ENCODE assay signal across 25 mouse cellular contexts in the genomic region with DNA sequence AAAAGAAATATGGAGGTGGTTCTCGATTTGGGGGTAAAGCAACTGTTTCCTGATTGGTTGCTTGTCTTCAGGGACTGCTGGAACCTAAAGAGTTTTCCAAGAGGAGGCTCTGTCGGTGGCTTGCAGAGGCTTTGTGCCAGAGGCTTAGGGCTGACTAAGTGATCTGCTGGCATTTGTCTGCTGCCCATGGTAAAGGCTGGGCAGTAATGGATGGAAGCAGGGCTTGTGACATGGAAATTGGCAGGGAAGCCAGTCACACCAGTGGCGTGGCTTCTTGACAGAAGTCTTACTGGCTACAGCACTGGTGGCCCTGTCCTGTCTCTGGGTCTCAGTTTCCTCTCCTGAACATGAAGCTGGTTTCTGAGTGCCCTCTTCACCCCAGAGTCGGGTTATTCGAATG.
"Had no signal": no experiment of that assay in that cellular context is flagged by ENCODE, and none has a peak within 500 bp of the region (broad histone marks: within the 10 kb centered on the region; RNA-seq: fewer than 3 reads in every experiment).

No protein-coding gene starts in this region.

- H3K9me3 ChIP-seq: heart, embryonic 10.5 days; heart, embryonic 13.5 days; heart, embryonic 15.5 days; hindbrain, embryonic 13.5 days; hindbrain, embryonic 15.5 days; kidney, embryonic 15.5 days; limb, embryonic 13.5 days; limb, embryonic 15.5 days; liver, embryonic 12.5 days had no signal

- H3K27ac ChIP-seq: heart, embryonic 13.5 days; heart, embryonic 15.5 days; hindbrain, embryonic 13.5 days; hindbrain, embryonic 15.5 days; hindbrain, postnatal 0 days; kidney, embryonic 15.5 days; kidney, postnatal 0 days; limb, embryonic 13.5 days; limb, embryonic 15.5 days; liver, embryonic 12.5 days; liver, embryonic 14.5 days had no signal

- H3K4me2 ChIP-seq: heart, embryonic 13.5 days; heart, embryonic 15.5 days; hindbrain, embryonic 13.5 days; hindbrain, embryonic 15.5 days; kidney, embryonic 15.5 days; limb, embryonic 13.5 days; limb, embryonic 15.5 days; liver, embryonic 12.5 days had no signal

- H3K4me3 ChIP-seq: heart, embryonic 10.5 days; heart, embryonic 13.5 days; heart, embryonic 15.5 days; hindbrain, embryonic 13.5 days; hindbrain, embryonic 15.5 days; kidney, embryonic 15.5 days; limb, embryonic 13.5 days; limb, embryonic 15.5 days; liver, embryonic 12.5 days had no signal

- H3K9ac ChIP-seq: heart, embryonic 13.5 days; heart, embryonic 15.5 days; hindbrain, embryonic 13.5 days; hindbrain, embryonic 15.5 days; kidney, embryonic 15.5 days; limb, embryonic 13.5 days; limb, embryonic 15.5 days; liver, embryonic 12.5 days; liver, embryonic 14.5 days had no signal

- DNase-seq: gastrocnemius, postnatal 14 days; gastrocnemius, postnatal 36 days; heart, adult 18-20 months; heart, postnatal 14 days; heart, postnatal 36 days; kidney, adult 11 months; kidney, adult 2 months; kidney, adult 9 months; kidney, postnatal 14 days; kidney, postnatal 36 days; layer of hippocampus, adult 9-11 months; layer of hippocampus, postnatal 36 days had no signal

- H3K27me3 ChIP-seq: heart, embryonic 13.5 days; heart, embryonic 15.5 days; hindbrain, embryonic 13.5 days; hindbrain, embryonic 15.5 days; kidney, embryonic 15.5 days; limb, embryonic 13.5 days; limb, embryonic 15.5 days had no signal

- H3K36me3 ChIP-seq: heart, embryonic 10.5 days; heart, embryonic 13.5 days; heart, embryonic 15.5 days; hindbrain, embryonic 13.5 days; hindbrain, embryonic 15.5 days; kidney, embryonic 15.5 days; limb, embryonic 13.5 days; limb, embryonic 15.5 days; liver, embryonic 12.5 days had no signal

- ATAC-seq: hindbrain, postnatal 0 days; intestine, embryonic 16.5 days; liver, embryonic 12.5 days had no signal
